Mouse (Mus musculus) heart, embryonic 11.5 days (tissue): ENCODE measurements around the gene Strbp. TPM values are rescaled to one million over a fixed set of nuclear protein-coding genes. Genes with fewer than 3 reads are reported as not detected.

Experiments used
- ATAC-seq: fragments of 200-750 bp; cut with Nextera tagmentation; replicated peaks from 2 replicates; pipeline ENCODE4 v1.8.0; 2017; ENCODE audit warnings: moderate library complexity; ENCODE audit not compliant: insufficient number of reproducible peaks, low FRiP score, low TSS enrichment
- H3K27ac ChIP-seq: fragments of 300-500 bp; sonication (generic); 2 replicates; pipeline ENCODE4 v1.5.1; 2014; ENCODE audit warnings: mild to moderate bottlenecking, low read depth, low read length
- H3K27me3 ChIP-seq: fragments of 300-500 bp; sonication (generic); 2 replicates; pipeline ENCODE4 v1.6.1; 2014; ENCODE audit warnings: mild to moderate bottlenecking, low read length, mixed read lengths; ENCODE audit not compliant: control insufficient read depth, insufficient read depth
- H3K36me3 ChIP-seq: fragments of 300-500 bp; sonication (generic); 2 replicates; pipeline ENCODE4 v1.6.1; 2014; ENCODE audit warnings: mild to moderate bottlenecking, low read length, moderate library complexity, mixed read lengths; ENCODE audit not compliant: control insufficient read depth, insufficient read depth
- H3K4me1 ChIP-seq: fragments of 300-500 bp; sonication (generic); 2 replicates; pipeline ENCODE4 v1.6.1; 2014; ENCODE audit warnings: low read length; ENCODE audit not compliant: control insufficient read depth, insufficient read depth
- H3K4me2 ChIP-seq: fragments of 300-500 bp; sonication (generic); 2 replicates; pipeline ENCODE4 v1.6.1; 2014; ENCODE audit warnings: mild to moderate bottlenecking, moderate library complexity
- H3K4me3 ChIP-seq: fragments of 300-500 bp; sonication (generic); 2 replicates; pipeline ENCODE4 v1.5.1; 2014; ENCODE audit warnings: low read depth, low read length
- H3K9ac ChIP-seq: fragments of 300-500 bp; sonication (generic); 2 replicates; pipeline ENCODE4 v1.6.1; 2014; ENCODE audit warnings: mild to moderate bottlenecking, low read depth, low read length, moderate library complexity
- H3K9me3 ChIP-seq: fragments of 300-500 bp; sonication (generic); replicated peaks from 2 replicates; pipeline ENCODE4 v1.6.1; 2016; ENCODE audit warnings: low read length; ENCODE audit not compliant: control insufficient read depth
- WGBS: fragments of 180-500 bp; shearing (Covaris S2); extraction: QIAGEN DNeasy Blood & Tissue Kit; methylation state at CpG from one replicate; pipeline ENCODE4 v1.1.7; 2014; ENCODE audit not compliant: insufficient replicate concordance; 5-methylcytosine and 5-hydroxymethylcytosine counted together
- polyA plus RNA-seq: library from polyadenylated mRNA; unstranded; fragments of >200 nt; fragmentation: Nextera tagmentation; extraction: Ambion mirVana; gene quantifications from 2 replicates; pipeline ENCODE4 v1.2.1, GENCODE M21; 2014

The Strbp gene
- polyA plus RNA-seq, 1 experiment from 2014 or later, result 32.4 TPM

DNA sequence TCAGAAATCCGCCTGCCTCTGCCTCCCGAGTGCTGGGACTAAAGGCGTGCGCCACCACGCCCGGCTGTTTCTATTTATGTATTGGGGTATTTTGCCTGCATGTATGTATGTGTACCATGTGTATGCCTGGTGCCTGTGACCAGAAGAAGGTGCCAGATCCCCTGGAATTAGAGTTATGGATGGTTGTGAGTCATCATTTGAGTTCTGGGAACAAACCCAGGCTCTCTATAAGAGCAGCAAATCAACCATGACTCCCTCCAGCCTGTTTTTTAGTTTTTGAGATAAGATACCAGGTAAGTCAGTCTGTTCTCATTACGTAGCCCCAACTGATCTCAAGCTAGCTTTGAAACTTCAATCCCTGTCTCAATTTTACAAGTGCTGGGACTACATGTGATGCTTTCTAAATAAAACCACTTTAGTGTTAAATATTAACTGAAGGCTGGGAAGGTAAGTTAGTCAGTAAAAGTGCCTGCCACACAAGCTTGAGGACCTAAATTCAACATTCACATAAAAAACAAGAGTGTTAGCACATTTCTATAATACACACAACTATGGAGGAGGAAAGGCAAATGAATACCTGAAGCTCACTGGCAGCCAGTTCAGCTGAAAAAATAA lies 21.4 kb downstream of the Strbp start:
- H3K4me2 ChIP-seq, result no peak overlapping the region
- H3K4me3 ChIP-seq, result no peak overlapping the region
- ATAC-seq, result no peak
- WGBS, result 83% methylated on average over 7 of the region's 7 CpGs
- no peak overlapping the region for H3K9ac ChIP-seq
- H3K4me1 ChIP-seq, result no peaks in the 10 kb centered on the region
- H3K9me3 ChIP-seq, result no peaks in the 10 kb centered on the region
- H3K36me3 ChIP-seq, result no peaks in the 10 kb centered on the region
- no peaks in the 10 kb centered on the region for H3K27me3 ChIP-seq
- H3K27ac ChIP-seq, result no peak overlapping the region

DNA sequence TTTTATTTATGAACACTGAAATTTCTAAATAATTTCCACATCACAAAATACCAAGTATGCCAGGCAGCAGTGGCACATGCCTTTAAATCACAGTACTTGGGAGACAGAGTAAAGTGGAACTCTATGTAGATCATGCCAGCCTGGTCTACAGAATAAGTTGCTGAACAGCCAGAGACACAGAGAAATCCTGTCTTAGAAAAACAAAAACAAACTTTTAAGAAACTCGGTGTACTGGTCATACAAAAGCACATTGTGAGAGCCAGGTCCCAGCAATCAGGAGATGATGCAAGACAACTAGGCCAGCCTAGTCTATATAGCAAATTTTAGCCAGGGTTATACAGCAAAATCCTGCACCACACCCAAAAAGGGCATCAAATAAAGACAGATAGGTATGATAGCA lies 52.6 kb downstream of the Strbp start:
- no peak overlapping the region for H3K4me3 ChIP-seq
- 78% methylated on average over 1 of the region's 1 CpGs for WGBS
- H3K27ac ChIP-seq, result no peak overlapping the region
- H3K27me3 ChIP-seq, result no peaks in the 10 kb centered on the region
- no peaks in the 10 kb centered on the region for H3K4me1 ChIP-seq
- no peak for ATAC-seq
- no peaks in the 10 kb centered on the region for H3K9me3 ChIP-seq
- no peak overlapping the region for H3K9ac ChIP-seq
- no peaks in the 10 kb centered on the region for H3K36me3 ChIP-seq
- H3K4me2 ChIP-seq, result no peak overlapping the region

DNA sequence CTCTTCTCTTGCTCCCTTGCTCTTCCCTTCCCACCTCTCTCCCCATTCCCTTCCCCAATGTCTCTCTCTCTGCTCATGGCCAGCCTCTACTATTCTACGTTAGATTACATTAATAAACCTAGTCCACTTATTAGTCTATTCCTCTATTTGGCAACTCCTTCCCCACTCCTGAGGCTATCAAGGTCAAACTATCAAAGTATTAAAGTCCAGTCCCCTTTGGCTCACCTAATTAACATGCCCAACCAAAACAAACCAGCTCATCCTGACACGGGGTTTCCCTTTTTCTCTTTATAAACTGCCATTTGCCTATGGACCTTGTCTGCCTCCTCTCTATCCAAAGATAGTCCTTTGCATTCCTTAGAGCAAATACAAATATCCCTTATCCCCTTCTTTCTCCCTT lies 54.1 kb downstream of the Strbp start:
- Histone ChIP-seq H3K4me3 (no peak overlapping the region), H3K4me1 (no peaks in the 10 kb centered on the region), H3K27me3 (no peaks in the 10 kb centered on the region), H3K36me3 (no peaks in the 10 kb centered on the region), H3K9ac (no peak overlapping the region), H3K27ac (no peak overlapping the region), H3K9me3 (no peaks in the 10 kb centered on the region), H3K4me2 (no peak overlapping the region)
- ATAC-seq, result no peak
- WGBS, result 70% methylated on average over 2 of the region's 2 CpGs

DNA sequence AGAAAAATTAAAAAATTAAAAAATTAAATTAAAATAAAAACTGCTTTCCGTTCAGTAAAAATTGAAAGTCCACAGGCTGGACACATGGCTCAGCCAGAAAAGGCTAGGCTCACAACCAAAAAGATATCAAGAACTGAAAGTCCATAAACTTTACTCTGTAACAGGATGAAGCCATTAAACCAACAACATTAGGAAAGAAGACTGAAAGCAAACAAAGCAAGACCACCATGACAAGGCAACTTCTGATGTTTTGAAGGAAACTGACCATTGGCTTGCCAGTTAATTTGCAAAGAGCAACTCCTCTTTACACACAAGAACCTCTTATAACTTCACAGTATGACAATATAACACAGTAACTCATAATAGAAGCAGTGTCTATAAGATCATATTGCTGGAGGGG lies 54.7 kb downstream of the Strbp start:
- H3K4me3 ChIP-seq, result no peak overlapping the region
- WGBS, result 87% methylated on average over 1 of the region's 1 CpGs
- H3K4me2 ChIP-seq, result no peak overlapping the region
- no peaks in the 10 kb centered on the region for H3K9me3 ChIP-seq
- H3K27me3 ChIP-seq, result no peaks in the 10 kb centered on the region
- H3K9ac ChIP-seq, result no peak overlapping the region
- H3K36me3 ChIP-seq, result no peaks in the 10 kb centered on the region
- H3K4me1 ChIP-seq, result no peaks in the 10 kb centered on the region
- no peak overlapping the region for H3K27ac ChIP-seq
- no peak for ATAC-seq

DNA sequence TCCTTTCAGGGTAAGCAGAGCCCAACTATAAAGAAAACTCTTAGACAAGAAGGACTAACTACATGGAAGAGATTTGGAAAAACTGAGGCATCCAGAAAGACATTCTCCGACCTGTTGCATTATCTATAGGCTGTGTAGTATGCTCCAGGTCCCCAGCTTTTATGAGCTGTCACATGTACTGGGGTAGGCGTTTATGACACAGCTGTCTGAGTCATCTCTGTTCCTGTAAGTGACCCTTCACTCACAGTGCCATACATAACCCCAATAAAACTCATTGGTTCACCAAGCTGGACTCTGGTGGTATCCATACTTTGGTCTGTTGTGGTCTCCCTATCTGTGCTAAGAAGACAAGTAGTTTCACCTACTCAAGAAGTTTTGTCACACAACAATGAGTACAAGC lies 80.3 kb downstream of the Strbp start:
- H3K27ac ChIP-seq, result no peak overlapping the region

DNA sequence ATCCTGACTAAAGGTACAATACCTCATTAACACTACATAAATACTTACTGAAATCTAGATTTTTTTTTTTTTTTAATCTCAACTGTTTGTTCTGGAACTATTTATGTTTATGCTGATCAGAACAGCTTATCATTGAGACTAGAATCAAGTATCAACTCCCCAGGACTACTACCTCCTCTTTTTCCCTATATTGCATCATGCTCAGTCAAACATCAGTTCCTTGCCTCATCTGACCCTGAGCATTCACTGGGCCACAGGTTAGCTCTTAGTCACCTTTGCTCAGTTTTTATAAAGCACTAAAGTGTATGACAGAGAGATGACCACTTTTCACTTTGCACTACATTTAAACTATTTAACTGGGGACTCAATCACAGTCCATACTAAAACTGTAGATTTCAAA lies 115.7 kb downstream of the Strbp start:
- ATAC-seq, result no peak
- Histone ChIP-seq H3K27me3 (no peaks in the 10 kb centered on the region), H3K4me1 (no peaks in the 10 kb centered on the region), H3K9ac (no peak overlapping the region), H3K36me3 (no peaks in the 10 kb centered on the region), H3K4me2 (no peak overlapping the region), H3K27ac (no peak overlapping the region), H3K4me3 (no peak overlapping the region), H3K9me3 (no peaks in the 10 kb centered on the region)

More for the DNA sequence above, 80.3 kb downstream of the Strbp start:
- H3K9me3 ChIP-seq, result no peaks in the 10 kb centered on the region
- WGBS, result 77% methylated on average over 2 of the region's 2 CpGs
- peaks cover 2% of the 10 kb centered on the region; the same call in 1 of the 2 replicates for H3K36me3 ChIP-seq
- no peak for ATAC-seq
- no peaks in the 10 kb centered on the region for H3K4me1 ChIP-seq
- H3K4me2 ChIP-seq, result no peak overlapping the region
- H3K4me3 ChIP-seq, result no peak overlapping the region
- no peak overlapping the region for H3K9ac ChIP-seq
- no peaks in the 10 kb centered on the region for H3K27me3 ChIP-seq

DNA sequence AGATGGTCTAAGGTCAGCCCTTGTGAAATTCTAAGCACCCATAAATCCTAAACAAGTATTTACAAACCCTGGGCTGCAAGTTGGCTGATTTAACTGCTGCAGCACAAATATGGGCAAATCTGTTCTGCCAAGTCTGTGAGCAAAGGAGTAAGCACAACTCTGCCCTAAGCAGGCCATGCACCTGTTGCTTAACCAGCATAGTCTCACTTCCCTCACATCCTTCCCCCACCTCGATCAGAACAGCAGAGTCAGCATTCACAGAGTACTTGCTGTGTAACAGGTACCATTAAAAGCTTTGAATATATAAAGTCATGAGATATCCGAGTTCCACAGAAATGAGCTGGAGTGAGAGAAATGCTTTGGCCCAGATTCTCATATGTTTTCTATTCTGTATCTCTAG lies 125.5 kb downstream of the Strbp start:
- Histone ChIP-seq H3K27ac (no peak overlapping the region), H3K4me1 (no peaks in the 10 kb centered on the region), H3K9me3 (no peaks in the 10 kb centered on the region), H3K27me3 (no peaks in the 10 kb centered on the region), H3K4me2 (no peak overlapping the region), H3K9ac (no peak overlapping the region), H3K36me3 (no peaks in the 10 kb centered on the region), H3K4me3 (no peak overlapping the region)
- ATAC-seq, result no peak
- 86% methylated on average over 2 of the region's 2 CpGs for WGBS

DNA sequence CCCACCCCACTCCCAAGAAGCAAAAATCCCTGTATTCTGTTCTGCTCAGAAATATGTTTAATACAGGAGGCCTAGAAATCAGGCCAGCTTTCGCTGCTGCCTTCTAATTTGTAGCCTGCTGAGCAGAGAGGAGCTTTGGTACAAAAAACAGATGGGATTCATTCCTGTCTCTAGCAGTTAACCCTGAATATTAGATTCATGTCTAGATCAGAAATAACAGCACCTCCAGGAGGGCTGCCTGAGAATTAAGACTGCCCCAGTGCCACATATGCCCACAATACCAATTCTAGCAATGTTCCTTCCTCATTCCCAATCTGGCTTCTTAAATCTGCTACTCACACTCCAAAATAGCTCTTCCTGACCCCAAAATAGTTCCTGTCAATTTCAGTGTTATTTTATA lies 127.0 kb downstream of the Strbp start:
- Histone ChIP-seq H3K4me2 (no peak overlapping the region), H3K27ac (no peak overlapping the region), H3K9me3 (no peaks in the 10 kb centered on the region), H3K4me1 (no peaks in the 10 kb centered on the region), H3K36me3 (no peaks in the 10 kb centered on the region), H3K27me3 (no peaks in the 10 kb centered on the region), H3K4me3 (no peak overlapping the region), H3K9ac (no peak overlapping the region)
- no peak for ATAC-seq
- WGBS, result 89% methylated on average over 1 of the region's 1 CpGs

DNA sequence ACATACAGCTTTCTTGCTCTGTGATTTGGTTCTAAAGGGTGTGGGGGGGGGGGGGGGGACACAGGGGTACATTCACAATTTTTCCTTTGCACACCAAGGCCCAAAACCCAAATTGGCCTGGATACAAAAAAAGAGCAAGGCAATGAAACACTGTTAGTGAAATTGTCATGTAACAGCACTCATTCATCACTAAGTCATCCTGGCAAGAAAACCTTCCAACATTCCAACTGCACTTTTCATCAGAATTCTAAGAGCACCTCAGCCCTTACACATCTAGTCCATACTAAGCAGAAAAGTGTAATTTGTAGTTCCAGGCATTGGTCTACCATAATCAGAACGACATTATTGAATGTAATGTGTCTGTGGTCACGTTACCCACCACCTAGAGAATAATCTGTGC lies 131.5 kb downstream of the Strbp start:
- 91% methylated on average over 2 of the region's 2 CpGs for WGBS
- Histone ChIP-seq H3K36me3 (peaks cover 4% of the 10 kb centered on the region), H3K9ac (no peak overlapping the region), H3K4me1 (no peaks in the 10 kb centered on the region), H3K9me3 (no peaks in the 10 kb centered on the region), H3K4me3 (no peak overlapping the region), H3K4me2 (no peak overlapping the region), H3K27ac (no peak overlapping the region), H3K27me3 (no peaks in the 10 kb centered on the region)
- no peak for ATAC-seq
